Mouse (Mus musculus) heart, adult 11 months (tissue): ENCODE data around the gene Gm4884.
A peak's percentile ranks its signal among the peaks of the same experiment; 100 is the strongest.
"Not testable (repeated sequence)": the region's sequence is repeated elsewhere in the genome, so short reads cannot be mapped to it uniquely, and the experiment has no call there.

Experiments
- DNase-seq: peaks from one replicate; pipeline ENCODE4 v3.0.0; 2022

Gene Gm4884

GRCm38 (mm10) chr7:41032419-41032818, at the start of gene Gm4884:
Gene Gm4884, plus strand, starts transcription at chr7:41032719.
- not testable (repeated sequence) for DNase-seq

- peak; percentile 42 for DNase-seq
These were observed 45.3 kb upstream of the Gm4884 start, which contains the start of gene 4930433I11Rik for GRCm38 (mm10) chr7:40987243-40987642. Gene 4930433I11Rik, plus strand, starts transcription at chr7:40987543.

- DNase-seq, result peak; percentile 91
These were observed 11.5 kb downstream of the Gm4884 start for GRCm38 (mm10) chr7:41044058-41044457.
